Mouse (Mus musculus) lung, postnatal 0 days (tissue): Measurements from ENCODE around the gene Ppp3ca.

Experiments
- CTCF ChIP-seq: IDR thresholded peaks from 2 replicates; pipeline ENCODE4 v1.5.1; 2016; ENCODE audit warnings: antibody characterized with exemption, mild to moderate bottlenecking
- EP300 ChIP-seq: IDR thresholded peaks from 2 replicates; pipeline ENCODE4 v1.6.1; 2016; ENCODE audit warnings: antibody characterized with exemption, mild to moderate bottlenecking, control low read depth

DNA sequence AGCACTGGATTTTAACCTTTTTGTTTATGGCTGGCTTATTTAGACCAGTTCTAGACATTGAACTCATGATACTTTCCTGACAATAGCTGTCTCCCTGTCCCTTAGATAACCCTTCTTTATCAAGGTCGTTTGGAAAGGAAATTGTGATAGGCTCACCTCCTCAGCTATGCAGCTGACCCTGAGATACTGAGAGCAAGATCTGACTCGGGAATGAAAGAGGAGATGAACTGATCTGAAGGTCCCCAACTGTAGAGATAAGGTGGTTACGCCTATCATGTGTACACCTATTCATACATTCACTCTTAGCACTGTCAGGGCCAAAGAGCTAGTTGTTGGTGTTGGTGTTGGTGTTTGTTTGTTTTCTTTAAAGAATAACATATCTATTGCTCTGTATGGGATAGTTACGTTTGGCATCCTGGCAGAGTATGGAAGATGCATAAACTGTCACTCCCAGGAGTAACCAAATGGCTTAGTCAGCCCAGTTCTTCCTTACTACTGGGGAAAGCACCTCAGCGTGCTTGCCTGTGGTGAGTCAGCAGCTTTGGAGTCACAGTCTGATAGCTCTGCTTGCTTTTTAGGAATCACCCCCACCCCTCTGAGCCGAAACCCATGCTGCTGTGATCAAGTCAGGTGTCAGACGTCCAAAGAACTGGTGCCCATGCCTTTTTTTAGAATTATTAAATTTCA, 91.5 kb downstream of the Ppp3ca start:
- TF ChIP-seq CTCF = no peak
- no peak for TF ChIP-seq EP300
